Mouse (Mus musculus) urinary bladder, postnatal 0 days (tissue): ENCODE results near the gene Pfdn2. TPM values are rescaled to one million over a fixed set of nuclear protein-coding genes. Genes with fewer than 3 reads are reported as not detected.

Experiments
- polyA plus RNA-seq: library from polyadenylated mRNA; unstranded; fragments of >200 nt; fragmentation: Nextera tagmentation; extraction: Ambion mirVana; gene quantifications from 2 replicates; pipeline ENCODE4 v1.2.1, GENCODE M21; 2015

The Pfdn2 gene
- 62.2 and 64.8 TPM in 2 replicates for polyA plus RNA-seq

GRCm38 (mm10) chr1:171345225-171346094, at the start of gene Pfdn2, which contains the start of gene Nit1:
TSS of gene Pfdn2 (plus strand) at chr1:171345670.
TSS of gene Nit1 (minus strand) at chr1:171345646.

DNA sequence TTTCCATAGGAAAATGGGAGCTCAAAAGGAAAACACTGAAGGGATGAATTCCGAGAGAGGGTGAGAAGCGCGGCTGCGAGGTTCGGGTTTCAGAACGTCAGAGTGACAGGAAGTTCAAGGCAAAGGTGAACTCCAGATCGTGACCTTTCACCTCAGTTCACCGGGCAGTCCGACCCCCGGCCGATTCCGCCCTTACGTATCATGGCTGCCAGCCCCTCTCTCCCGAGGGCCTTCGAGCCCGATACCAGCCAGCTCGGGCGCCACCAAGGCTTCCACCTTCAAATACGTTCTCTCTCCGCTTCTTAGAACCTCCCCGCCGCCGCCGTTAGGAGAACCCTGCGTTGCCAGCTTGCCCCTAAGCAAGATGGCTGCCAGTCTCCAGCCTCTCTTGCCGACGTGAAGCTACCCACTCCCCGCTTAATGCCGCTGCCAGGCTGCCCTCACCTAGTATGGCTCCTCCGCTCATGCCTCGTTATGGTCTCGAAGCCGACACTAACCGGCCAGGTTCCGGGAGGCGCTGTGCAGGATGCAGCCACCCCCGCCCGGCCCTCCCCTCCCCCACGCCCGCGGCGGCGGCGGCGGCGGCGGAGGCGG, 16.5 kb upstream of the Pfdn2 start, which contains the start of gene Dedd:
Dedd (plus strand) TSS at position 307 of the 594 bp plus-strand sequence.

DNA sequence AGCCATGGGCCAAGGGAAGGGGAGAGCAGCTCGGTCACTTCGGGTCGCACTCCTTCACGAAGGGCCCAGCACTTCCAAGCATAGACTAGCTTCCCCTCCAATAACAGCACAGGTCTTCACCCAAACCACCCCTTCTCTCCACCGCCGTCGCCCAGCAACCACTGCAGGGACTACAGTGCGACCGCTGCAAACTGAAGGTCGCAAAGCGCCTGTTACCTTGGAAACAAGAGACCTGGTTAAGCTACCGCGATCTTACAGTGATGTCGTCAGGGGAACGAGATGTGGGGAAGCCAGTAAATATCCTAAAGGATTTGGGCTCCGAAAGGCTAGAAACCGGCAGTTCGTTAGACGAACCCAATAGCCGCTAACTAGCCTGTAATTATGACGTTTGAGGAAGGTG, 15.2 kb downstream of the Pfdn2 start, which contains the start of gene Klhdc9:
Klhdc9 (minus strand) TSS at position 143 of the 400 bp plus-strand sequence.

GRCm38 (mm10) chr1:171369845-171370556, 24.5 kb downstream of the Pfdn2 start, which contains the start of gene Nectin4:
TSS of gene Nectin4 (plus strand) at chr1:171370099.

DNA sequence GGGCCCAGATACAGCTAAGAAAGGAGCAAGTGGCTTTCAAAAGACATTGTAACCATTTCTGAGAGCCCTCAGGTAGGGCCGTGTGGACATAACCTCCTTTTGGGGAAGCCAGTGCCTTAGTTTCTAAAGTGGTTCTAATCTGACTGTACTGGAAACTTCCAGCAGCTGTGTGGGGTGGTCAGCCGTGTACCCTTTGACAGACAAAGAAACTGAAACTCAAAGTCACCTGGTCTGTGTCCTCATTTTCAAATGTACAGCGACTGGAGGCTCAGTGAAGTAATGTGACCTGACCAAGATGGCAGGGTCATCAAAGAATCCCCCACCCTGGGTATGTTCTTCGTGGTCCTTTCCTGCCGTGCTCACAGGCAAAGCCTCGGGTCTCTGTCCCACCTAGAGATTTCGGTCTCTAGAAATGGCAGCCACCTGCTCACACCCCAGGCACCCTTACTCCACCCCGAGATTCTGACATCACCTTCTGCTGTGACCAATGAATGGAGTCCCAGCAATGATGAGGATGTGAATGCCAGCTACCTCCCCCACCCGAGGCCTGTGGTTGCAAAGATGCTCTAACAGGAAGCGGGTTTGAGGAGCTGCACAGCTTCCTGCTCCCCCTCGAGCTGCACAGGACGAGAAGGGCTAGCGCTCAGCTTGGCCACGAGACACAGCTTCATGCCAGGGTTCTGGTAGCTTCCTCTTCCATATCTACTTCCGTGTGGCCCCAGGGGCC, 43.1 kb downstream of the Pfdn2 start, which contains the start of gene Arhgap30:
Arhgap30 (plus strand) TSS at position 579 of the 727 bp plus-strand sequence.

Other genes with a start within 250 kb of the Pfdn2 start
- gene Cfap126, start 231.8 kb upstream of the Pfdn2 start, polyA plus RNA-seq = 1.4 and 1.5 TPM in 2 replicates
- gene Sdhc, start 195.1 kb upstream of the Pfdn2 start, polyA plus RNA-seq = 266 and 286 TPM in 2 replicates
- gene Mpz, start 195.0 kb upstream of the Pfdn2 start, polyA plus RNA-seq = 1.6 and 1.7 TPM in 2 replicates
- 246 and 265 TPM in 2 replicates for gene Pcp4l1, start 149.4 kb upstream of the Pfdn2 start, polyA plus RNA-seq
- 0.15 and 0.28 TPM in 2 replicates for gene Nr1i3, start 131.7 kb upstream of the Pfdn2 start, polyA plus RNA-seq
- 24.1 and 24.4 TPM in 2 replicates for gene Tomm40l, start 123.2 kb upstream of the Pfdn2 start, polyA plus RNA-seq
- 4.0 and 20.3 TPM in 2 replicates for gene Apoa2, start 120.6 kb upstream of the Pfdn2 start, polyA plus RNA-seq
- gene Fcer1g, start 111.3 kb upstream of the Pfdn2 start, polyA plus RNA-seq = 66.5 and 150 TPM in 2 replicates
- gene Adamts4, start 95.2 kb upstream of the Pfdn2 start, polyA plus RNA-seq = 4.6 and 5.8 TPM in 2 replicates
- gene Ndufs2, start 94.3 kb upstream of the Pfdn2 start, polyA plus RNA-seq = 196 and 216 TPM in 2 replicates
- gene B4galt3, start 75.3 kb upstream of the Pfdn2 start, polyA plus RNA-seq = 41.8 and 42.3 TPM in 2 replicates
- gene Ppox, start 64.5 kb upstream of the Pfdn2 start, polyA plus RNA-seq = 23.1 and 24.7 TPM in 2 replicates
- 29.3 and 30.5 TPM in 2 replicates for gene Usp21, start 57.7 kb upstream of the Pfdn2 start, polyA plus RNA-seq
- gene Ufc1, start 50.6 kb upstream of the Pfdn2 start, polyA plus RNA-seq = 69.1 and 82.7 TPM in 2 replicates
- 34.0 and 36.6 TPM in 2 replicates for gene Dedd, start 16.5 kb upstream of the Pfdn2 start, polyA plus RNA-seq
- gene Nit1, start within 50 bp of the Pfdn2 start, polyA plus RNA-seq = 31.4 and 33.0 TPM in 2 replicates
- gene Klhdc9, start 15.1 kb downstream of the Pfdn2 start, polyA plus RNA-seq = 1.1 and 1.5 TPM in 2 replicates
- gene Nectin4, start 24.4 kb downstream of the Pfdn2 start, polyA plus RNA-seq = 22.4 and 24.1 TPM in 2 replicates
- gene Arhgap30, start 43.3 kb downstream of the Pfdn2 start, polyA plus RNA-seq = 2.1 and 4.7 TPM in 2 replicates
- gene Usf1, start 65.6 kb downstream of the Pfdn2 start, polyA plus RNA-seq = 32.1 and 33.4 TPM in 2 replicates
- 16.8 and 21.2 TPM in 2 replicates for gene Tstd1, start 73.2 kb downstream of the Pfdn2 start, polyA plus RNA-seq
- gene F11r, start 91.9 kb downstream of the Pfdn2 start, polyA plus RNA-seq = 84.3 and 90.0 TPM in 2 replicates
- gene Alyref2, start 157.8 kb downstream of the Pfdn2 start, polyA plus RNA-seq = 9.6 and 10.3 TPM in 2 replicates
- gene Itln1, start 189.6 kb downstream of the Pfdn2 start, polyA plus RNA-seq = 0.51 and 0.73 TPM in 2 replicates
- 0.77 and 3.5 TPM in 2 replicates for gene Cd244a, start 213.5 kb downstream of the Pfdn2 start, polyA plus RNA-seq